Mouse (Mus musculus) testis, postnatal 14 days (tissue): ENCODE results near the gene Dst.

Experiments used
- DNase-seq: peaks from one replicate; pipeline ENCODE4 v3.0.0; 2021; ENCODE audit warnings: low spot score

The Dst gene

GRCm38 (mm10) chr1:34130804-34131203 lies 222.8 kb downstream of the Dst start:
- no peak for DNase-seq

GRCm38 (mm10) chr1:34132875-34133274 lies 224.8 kb downstream of the Dst start:
- DNase-seq = peak; percentile 15

GRCm38 (mm10) chr1:34135535-34135934 lies 227.5 kb downstream of the Dst start:
- DNase-seq = no peak

- DNase-seq = no peak
Observed at GRCm38 (mm10) chr1:34139191-34139853, 231.3 kb downstream of the Dst start.

- no peak for DNase-seq
Observed at GRCm38 (mm10) chr1:34139871-34140471, 231.9 kb downstream of the Dst start.

- peak; percentile 41 for DNase-seq
Observed at GRCm38 (mm10) chr1:34140686-34141085, 232.7 kb downstream of the Dst start.

- DNase-seq = no peak
Observed at GRCm38 (mm10) chr1:34142951-34143580, 235.0 kb downstream of the Dst start.

GRCm38 (mm10) chr1:34144826-34145225 lies 236.8 kb downstream of the Dst start:
- no peak for DNase-seq

GRCm38 (mm10) chr1:34148039-34148438 lies 240.0 kb downstream of the Dst start:
- DNase-seq = no peak

GRCm38 (mm10) chr1:34150416-34151093 lies 242.5 kb downstream of the Dst start:
- DNase-seq = no peak

- DNase-seq = no peak
Observed at GRCm38 (mm10) chr1:34152683-34153082, 244.7 kb downstream of the Dst start.

- no peak for DNase-seq
Observed at GRCm38 (mm10) chr1:34156058-34156457, 248.0 kb downstream of the Dst start.

GRCm38 (mm10) chr1:34157702-34158101 lies 249.7 kb downstream of the Dst start:
- no peak for DNase-seq

GRCm38 (mm10) chr1:34158822-34159221 lies 250.8 kb downstream of the Dst start:
- DNase-seq = no peak

- DNase-seq = no peak
Observed at GRCm38 (mm10) chr1:34159898-34160297, 251.9 kb downstream of the Dst start.

GRCm38 (mm10) chr1:34164616-34165295 lies 256.7 kb downstream of the Dst start:
- peak; percentile 36 for DNase-seq

GRCm38 (mm10) chr1:34165926-34166325 lies 257.9 kb downstream of the Dst start:
- no peak for DNase-seq

- peak; percentile 70 for DNase-seq
Observed at GRCm38 (mm10) chr1:34167151-34168057, 259.4 kb downstream of the Dst start.

- DNase-seq = no peak
Observed at GRCm38 (mm10) chr1:34169086-34169485, 261.1 kb downstream of the Dst start.

GRCm38 (mm10) chr1:34174517-34174916 lies 266.5 kb downstream of the Dst start:
- no peak for DNase-seq

GRCm38 (mm10) chr1:34174961-34175360 lies 266.9 kb downstream of the Dst start:
- no peak for DNase-seq
